Mouse (Mus musculus) testis, adult 2 months (tissue): Measurements from ENCODE around the gene Jade1.

ENCODE experiments used
- CTCF ChIP-seq: fragments of 200-500 bp; IDR thresholded peaks from 2 replicates; pipeline ENCODE4 v1.5.1; 2012; ENCODE audit warnings: low read depth, mild to moderate bottlenecking, inconsistent platforms, low read length, moderate library complexity; ENCODE audit not compliant: control insufficient read depth, insufficient read depth, insufficient replicate concordance
- POLR2A ChIP-seq: fragments of 200-500 bp; IDR thresholded peaks from 2 replicates; pipeline ENCODE4 v1.6.1; 2012; ENCODE audit warnings: low read depth, mild to moderate bottlenecking, inconsistent platforms, low read length, moderate library complexity; ENCODE audit not compliant: control insufficient read depth

GRCm38 (mm10) chr3:41607050-41607449 is 51.5 kb downstream of the Jade1 start:
- no peak for TF ChIP-seq CTCF
- no peak for TF ChIP-seq POLR2A
